Mouse (Mus musculus): Measurements from ENCODE around the gene Gm49396. TPM values are rescaled to one million over a fixed set of nuclear protein-coding genes. Genes with fewer than 3 reads are reported as not detected.

Gm49396 gene
- total RNA-seq, 2 experiments from 2014 or later = 5.2 to 6.3 TPM

- peak; percentile 92 for ATAC-seq (replicated peaks; ENCODE audit: poor library complexity, severe bottlenecking)
Observed at GRCm38 (mm10) chr7:30607706-30608309, 44.7 kb downstream of the Gm49396 start.

GRCm38 (mm10) chr7:30608476-30608875 is 45.3 kb downstream of the Gm49396 start:
- ATAC-seq (replicated peaks; ENCODE audit: poor library complexity, severe bottlenecking) = no peak

DNA sequence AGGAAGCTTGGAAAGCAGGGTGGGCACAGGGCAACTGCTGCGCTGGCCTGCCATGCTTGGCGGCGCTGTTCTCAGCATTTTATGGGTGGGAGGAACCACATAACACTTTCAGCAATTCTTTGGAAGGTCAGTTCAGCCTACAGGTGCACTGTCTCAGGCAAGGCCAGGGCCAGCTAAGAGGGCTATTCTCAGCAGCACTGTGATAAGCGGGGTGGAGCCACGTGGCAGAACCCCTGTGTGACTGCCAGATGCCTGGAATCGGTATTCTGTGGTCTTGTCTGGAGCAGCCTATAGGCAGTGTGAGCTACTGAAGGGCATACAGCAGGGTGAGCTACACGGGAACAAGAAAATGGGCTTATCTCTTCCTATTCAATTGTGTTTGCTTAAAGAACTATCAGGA is 46.9 kb downstream of the Gm49396 start:
- no peak for ATAC-seq (replicated peaks; ENCODE audit: poor library complexity, severe bottlenecking)

GRCm38 (mm10) chr7:30612654-30613402 is 49.7 kb downstream of the Gm49396 start, which contains the start of gene Upk1a:
Upk1a (minus strand) TSS chr7:30612847.
- no peak for ATAC-seq (replicated peaks; ENCODE audit: poor library complexity, severe bottlenecking)

GRCm38 (mm10) chr7:30613529-30614112 is 50.5 kb downstream of the Gm49396 start:
- peak; percentile 69 for ATAC-seq (replicated peaks; ENCODE audit: poor library complexity, severe bottlenecking)

GRCm38 (mm10) chr7:30614454-30614853 is 51.3 kb downstream of the Gm49396 start:
- peak; percentile 76 for ATAC-seq (replicated peaks; ENCODE audit: poor library complexity, severe bottlenecking)

DNA sequence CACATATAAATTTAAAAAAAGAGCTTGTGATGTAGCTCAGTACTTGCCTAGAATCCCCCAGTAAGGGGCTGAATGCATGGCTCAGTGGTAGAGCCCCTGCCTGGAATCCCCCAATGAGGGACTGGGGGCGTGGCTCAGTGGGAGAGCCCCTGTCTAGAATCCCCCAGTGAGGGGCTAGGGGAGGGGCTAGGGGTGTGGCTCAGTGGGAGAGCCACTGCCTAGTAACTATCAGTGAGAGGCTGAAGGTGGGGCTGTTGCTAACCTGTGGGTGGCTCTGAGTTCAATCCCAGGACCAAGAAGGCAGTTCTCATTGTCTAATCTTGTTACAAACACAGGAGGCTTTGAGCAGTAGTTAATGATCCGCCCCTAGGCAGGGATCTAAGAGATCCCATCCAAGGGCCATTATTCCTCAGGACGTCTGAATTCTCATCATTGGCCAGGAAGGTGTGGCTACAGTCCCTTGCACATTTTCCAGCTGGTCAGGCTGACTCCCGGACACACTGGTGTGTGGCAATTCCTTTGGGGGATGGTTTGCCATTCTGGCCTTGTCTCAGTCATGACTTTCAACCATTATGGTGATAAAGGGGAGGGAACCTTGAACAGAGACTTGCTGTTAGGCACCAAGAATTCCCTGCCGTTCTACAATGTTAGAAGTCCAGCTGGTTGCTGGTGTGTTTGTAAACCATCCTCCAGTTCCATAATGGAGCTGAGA is 52.1 kb downstream of the Gm49396 start:
- ATAC-seq (replicated peaks; ENCODE audit: poor library complexity, severe bottlenecking) = no peak

Other genes starting within 250 kb of the Gm49396 start
Only the 30 nearest of the 33 such genes appear.
- not detected in 2 replicates for gene Lrfn3, start 200.6 kb upstream of the Gm49396 start, total RNA-seq (2014; fragmentation: Nextera tagmentation)
- gene Lrfn3, start 200.6 kb upstream of the Gm49396 start, total RNA-seq (2017) = not detected in 2 replicates
- gene Tyrobp, start 149.6 kb upstream of the Gm49396 start, total RNA-seq (2014; fragmentation: Nextera tagmentation) = 665 and 703 TPM in 2 replicates
- gene Tyrobp, start 149.6 kb upstream of the Gm49396 start, total RNA-seq (2017) = 270 and 287 TPM in 2 replicates
- gene Hcst, start 143.5 kb upstream of the Gm49396 start, total RNA-seq (2014; fragmentation: Nextera tagmentation) = 64.6 and 70.7 TPM in 2 replicates
- gene Hcst, start 143.5 kb upstream of the Gm49396 start, total RNA-seq (2017) = 9.0 and 31.6 TPM in 2 replicates
- 16.0 and 16.3 TPM in 2 replicates for gene Nfkbid, start 141.6 kb upstream of the Gm49396 start, total RNA-seq (2014; fragmentation: Nextera tagmentation)
- gene Nfkbid, start 141.6 kb upstream of the Gm49396 start, total RNA-seq (2017) = 6.8 and 15.1 TPM in 2 replicates
- not detected in 2 replicates for gene Aplp1, start 117.8 kb upstream of the Gm49396 start, total RNA-seq (2014; fragmentation: Nextera tagmentation)
- not detected in 2 replicates for gene Aplp1, start 117.8 kb upstream of the Gm49396 start, total RNA-seq (2017)
- not detected in 2 replicates for gene Kirrel2, start 105.7 kb upstream of the Gm49396 start, total RNA-seq (2014; fragmentation: Nextera tagmentation)
- gene Kirrel2, start 105.7 kb upstream of the Gm49396 start, total RNA-seq (2017) = not detected in 2 replicates
- gene Nphs1, start 105.0 kb upstream of the Gm49396 start, total RNA-seq (2014; fragmentation: Nextera tagmentation) = not detected in 2 replicates
- gene Nphs1, start 105.0 kb upstream of the Gm49396 start, total RNA-seq (2017) = 0.56 and 0.57 TPM in 2 replicates
- 2.2 TPM in 1 of 2 replicates, not detected in the other for gene Prodh2, start 69.7 kb upstream of the Gm49396 start, total RNA-seq (2014; fragmentation: Nextera tagmentation)
- not detected in 2 replicates for gene Prodh2, start 69.7 kb upstream of the Gm49396 start, total RNA-seq (2017)
- 7.0 and 8.6 TPM in 2 replicates for gene Arhgap33, start 28.3 kb upstream of the Gm49396 start, total RNA-seq (2014; fragmentation: Nextera tagmentation)
- 3.7 and 3.8 TPM in 2 replicates for gene Arhgap33, start 28.3 kb upstream of the Gm49396 start, total RNA-seq (2017)
- gene Hspb6, start 11.2 kb upstream of the Gm49396 start, total RNA-seq (2014; fragmentation: Nextera tagmentation) = 3.8 and 14.9 TPM in 2 replicates
- 3.6 and 3.9 TPM in 2 replicates for gene Hspb6, start 11.2 kb upstream of the Gm49396 start, total RNA-seq (2017)
- gene Proser3, start 11.0 kb upstream of the Gm49396 start, total RNA-seq (2014; fragmentation: Nextera tagmentation) = 7.3 and 15.8 TPM in 2 replicates
- gene Proser3, start 11.0 kb upstream of the Gm49396 start, total RNA-seq (2017) = 2.8 and 9.2 TPM in 2 replicates
- gene Lin37, start 3.5 kb upstream of the Gm49396 start, total RNA-seq (2014; fragmentation: Nextera tagmentation) = 45.4 and 96.9 TPM in 2 replicates
- 23.5 and 25.3 TPM in 2 replicates for gene Lin37, start 3.5 kb upstream of the Gm49396 start, total RNA-seq (2017)
- gene U2af1l4, start within 50 bp of the Gm49396 start, total RNA-seq (2014; fragmentation: Nextera tagmentation) = 26.3 and 38.5 TPM in 2 replicates
- gene U2af1l4, start within 50 bp of the Gm49396 start, total RNA-seq (2017) = 58.6 and 87.2 TPM in 2 replicates
- 218 and 221 TPM in 2 replicates for gene Psenen, start 283 bp downstream of the Gm49396 start, total RNA-seq (2014; fragmentation: Nextera tagmentation)
- 156 and 184 TPM in 2 replicates for gene Psenen, start 283 bp downstream of the Gm49396 start, total RNA-seq (2017)
- 4.9 and 10.6 TPM in 2 replicates for gene Igflr1, start 2.1 kb downstream of the Gm49396 start, total RNA-seq (2014; fragmentation: Nextera tagmentation)
- 0.34 TPM in 1 of 2 replicates, not detected in the other for gene Igflr1, start 2.1 kb downstream of the Gm49396 start, total RNA-seq (2017)
- 48.1 and 64.3 TPM in 2 replicates for gene Kmt2b, start 25.4 kb downstream of the Gm49396 start, total RNA-seq (2014; fragmentation: Nextera tagmentation)
- gene Kmt2b, start 25.4 kb downstream of the Gm49396 start, total RNA-seq (2017) = 5.9 and 9.5 TPM in 2 replicates
- not detected in 2 replicates for gene Zbtb32, start 35.6 kb downstream of the Gm49396 start, total RNA-seq (2014; fragmentation: Nextera tagmentation)
- not detected in 2 replicates for gene Zbtb32, start 35.6 kb downstream of the Gm49396 start, total RNA-seq (2017)
- gene Upk1a, start 49.5 kb downstream of the Gm49396 start, total RNA-seq (2014; fragmentation: Nextera tagmentation) = 3.4 TPM in 1 of 2 replicates, not detected in the other
- gene Upk1a, start 49.5 kb downstream of the Gm49396 start, total RNA-seq (2017) = not detected in 2 replicates
- 436 and 560 TPM in 2 replicates for gene Cox6b1, start 62.8 kb downstream of the Gm49396 start, total RNA-seq (2014; fragmentation: Nextera tagmentation)
- 470 and 484 TPM in 2 replicates for gene Cox6b1, start 62.8 kb downstream of the Gm49396 start, total RNA-seq (2017)
- gene Etv2, start 72.5 kb downstream of the Gm49396 start, total RNA-seq (2014; fragmentation: Nextera tagmentation) = not detected in 2 replicates
- gene Etv2, start 72.5 kb downstream of the Gm49396 start, total RNA-seq (2017) = not detected in 2 replicates
- gene Rbm42, start 87.0 kb downstream of the Gm49396 start, total RNA-seq (2014; fragmentation: Nextera tagmentation) = 45.7 and 57.1 TPM in 2 replicates
- gene Rbm42, start 87.0 kb downstream of the Gm49396 start, total RNA-seq (2017) = 38.3 and 48.0 TPM in 2 replicates
- 39.1 and 43.7 TPM in 2 replicates for gene Haus5, start 101.7 kb downstream of the Gm49396 start, total RNA-seq (2014; fragmentation: Nextera tagmentation)
- gene Haus5, start 101.7 kb downstream of the Gm49396 start, total RNA-seq (2017) = 18.4 and 33.2 TPM in 2 replicates
- gene Pmis2, start 108.3 kb downstream of the Gm49396 start, total RNA-seq (2014; fragmentation: Nextera tagmentation) = not detected in 2 replicates
- not detected in 2 replicates for gene Pmis2, start 108.3 kb downstream of the Gm49396 start, total RNA-seq (2017)
- not detected in 2 replicates for gene 2200002J24Rik, start 135.6 kb downstream of the Gm49396 start, total RNA-seq (2014; fragmentation: Nextera tagmentation)
- not detected in 2 replicates for gene 2200002J24Rik, start 135.6 kb downstream of the Gm49396 start, total RNA-seq (2017)
- gene Atp4a, start 148.9 kb downstream of the Gm49396 start, total RNA-seq (2014; fragmentation: Nextera tagmentation) = 1.5 TPM in 1 of 2 replicates, not detected in the other
- gene Atp4a, start 148.9 kb downstream of the Gm49396 start, total RNA-seq (2017) = 0.22 and 3.5 TPM in 2 replicates
- gene Tmem147, start 166.2 kb downstream of the Gm49396 start, total RNA-seq (2014; fragmentation: Nextera tagmentation) = 160 and 219 TPM in 2 replicates
- 71.5 and 106 TPM in 2 replicates for gene Tmem147, start 166.2 kb downstream of the Gm49396 start, total RNA-seq (2017)
- gene Gapdhs, start 180.3 kb downstream of the Gm49396 start, total RNA-seq (2014; fragmentation: Nextera tagmentation) = not detected in 2 replicates
- gene Gapdhs, start 180.3 kb downstream of the Gm49396 start, total RNA-seq (2017) = not detected in 2 replicates
- 2.4 and 3.7 TPM in 2 replicates for gene Sbsn, start 188.1 kb downstream of the Gm49396 start, total RNA-seq (2014; fragmentation: Nextera tagmentation)
- gene Sbsn, start 188.1 kb downstream of the Gm49396 start, total RNA-seq (2017) = 1.2 TPM in 1 of 2 replicates, not detected in the other
- 68.4 and 69.3 TPM in 2 replicates for gene Dmkn, start 200.4 kb downstream of the Gm49396 start, total RNA-seq (2014; fragmentation: Nextera tagmentation)
- gene Dmkn, start 200.4 kb downstream of the Gm49396 start, total RNA-seq (2017) = 81.3 and 133 TPM in 2 replicates
- gene Krtdap, start 224.6 kb downstream of the Gm49396 start, total RNA-seq (2014; fragmentation: Nextera tagmentation) = not detected in 2 replicates
- gene Krtdap, start 224.6 kb downstream of the Gm49396 start, total RNA-seq (2017) = not detected in 2 replicates

All from granulocyte monocyte progenitor cell, adult 5-6 weeks (primary cell).